Mouse (Mus musculus): ENCODE results near the gene Ppp1r16b. TPM values are rescaled to one million over a fixed set of nuclear protein-coding genes. Genes with fewer than 3 reads are reported as not detected.

Gene Ppp1r16b
- total and polyA plus RNA-seq, 3 experiments = under 0.01 to 0.67 TPM; not detected in 1

DNA sequence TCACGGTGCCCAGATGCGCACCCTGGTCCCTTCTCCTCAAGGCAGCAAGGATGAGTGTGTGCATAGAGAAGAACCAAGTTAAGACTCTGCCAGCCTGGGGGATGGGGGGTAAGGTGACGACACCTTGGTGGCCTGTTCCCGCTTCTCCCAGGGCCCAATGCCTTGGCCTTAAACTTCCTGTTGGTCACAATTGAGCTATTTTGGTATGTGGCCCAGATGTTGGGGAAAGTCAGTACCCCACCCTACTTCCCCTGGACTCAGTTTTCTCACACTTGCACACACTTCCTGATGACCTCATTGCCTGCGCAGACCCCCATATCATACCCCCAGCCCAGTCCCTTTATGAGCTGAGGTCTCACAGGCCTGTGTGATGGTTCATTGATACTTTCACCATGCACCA lies 23.9 kb downstream of the Ppp1r16b start:
- no peak for DNase-seq (ENCODE audit: low read depth, low spot score)
- Histone ChIP-seq H3K4me1 (ENCODE audit: control insufficient read depth in 1 of 2, insufficient read depth in 2 of 2, low read length in 2 of 2) (no peaks in the 10 kb centered on the region), H3K9ac (ENCODE audit: control insufficient read depth, low read depth, low read length, poor library complexity, severe bottlenecking) (no peak overlapping the region), H3K36me3 (ENCODE audit: control insufficient read depth in 1 of 2, insufficient read depth in 2 of 2, low read length in 2 of 2) (no peaks in the 10 kb centered on the region), H3K27ac (ENCODE audit: control insufficient read depth, low read depth, low read length) (no peak overlapping the region), H3K4me3 (ENCODE audit: control insufficient read depth in 1 of 2, insufficient read depth in 1 of 2, low read depth in 2 of 2, low read length in 2 of 2) (no peak overlapping the region), H3K9me3 (replicated peaks; ENCODE audit: insufficient read depth, low read length) (no peaks in the 10 kb centered on the region), H3K27me3 (ENCODE audit: control insufficient read depth in 1 of 2, insufficient read depth in 2 of 2, low read length in 2 of 2) (peaks cover 0 to 8% of the 10 kb centered on the region in 2 experiments), H3K79me2 (ENCODE audit: control insufficient read depth, insufficient read depth, low read length, poor library complexity) (no peaks in the 10 kb centered on the region)
- no peak for TF ChIP-seq TAL1 (IDR thresholded peaks at IDR 0.05; ENCODE audit: low read length)
- TF ChIP-seq BHLHE40 (IDR thresholded peaks at IDR 0.05; ENCODE audit: borderline replicate concordance, low read depth, low read length) = no peak
- no peak for TF ChIP-seq USF2 (IDR thresholded peaks at IDR 0.05; ENCODE audit: borderline replicate concordance in 1 of 2, insufficient read depth in 1 of 2, low read depth in 1 of 2, low read length in 2 of 2)
- TF ChIP-seq TBP (IDR thresholded peaks at IDR 0.05; ENCODE audit: low read depth, low read length) = no peak
- no peak for TF ChIP-seq MAFK (IDR thresholded peaks at IDR 0.05; ENCODE audit: borderline replicate concordance, low read depth, low read length)
- TF ChIP-seq ZNF384 (IDR thresholded peaks at IDR 0.05; ENCODE audit: low read depth, low read length) = no peak
- no peak for TF ChIP-seq EP300 (IDR thresholded peaks at IDR 0.05; ENCODE audit: low read depth in 1 of 2, low read length in 2 of 2)
- TF ChIP-seq RCOR1 (IDR thresholded peaks at IDR 0.05; ENCODE audit: low read depth, low read length) = no peak
- no peak for TF ChIP-seq ZKSCAN1 (IDR thresholded peaks at IDR 0.05; ENCODE audit: low read depth, low read length)
- TF ChIP-seq GATA1 (IDR thresholded peaks at IDR 0.05; ENCODE audit: low read depth, low read length) = no peak
- no peak for TF ChIP-seq JUND (IDR thresholded peaks at IDR 0.05; ENCODE audit: low read depth, low read length)
- TF ChIP-seq E2F4 (IDR thresholded peaks at IDR 0.05; ENCODE audit: borderline replicate concordance, low read depth, low read length) = no peak
- TF ChIP-seq ETS1 (IDR thresholded peaks at IDR 0.05; ENCODE audit: low read depth, low read length) = no peak
- TF ChIP-seq NRF1 (IDR thresholded peaks at IDR 0.05; ENCODE audit: insufficient read depth, low read depth, low read length, poor library complexity, severe bottlenecking) = no peak
- no peak for TF ChIP-seq GABPA (IDR thresholded peaks at IDR 0.05; ENCODE audit: low read depth, low read length)
- TF ChIP-seq POLR2A (IDR thresholded peaks at IDR 0.05; ENCODE audit: control insufficient read depth in 1 of 2, insufficient read depth in 1 of 2, low read depth in 1 of 2, low read length in 2 of 2, poor library complexity in 1 of 2) = no peak
- TF ChIP-seq RAD21 (IDR thresholded peaks at IDR 0.05; ENCODE audit: low read depth, low read length) = no peak

DNA sequence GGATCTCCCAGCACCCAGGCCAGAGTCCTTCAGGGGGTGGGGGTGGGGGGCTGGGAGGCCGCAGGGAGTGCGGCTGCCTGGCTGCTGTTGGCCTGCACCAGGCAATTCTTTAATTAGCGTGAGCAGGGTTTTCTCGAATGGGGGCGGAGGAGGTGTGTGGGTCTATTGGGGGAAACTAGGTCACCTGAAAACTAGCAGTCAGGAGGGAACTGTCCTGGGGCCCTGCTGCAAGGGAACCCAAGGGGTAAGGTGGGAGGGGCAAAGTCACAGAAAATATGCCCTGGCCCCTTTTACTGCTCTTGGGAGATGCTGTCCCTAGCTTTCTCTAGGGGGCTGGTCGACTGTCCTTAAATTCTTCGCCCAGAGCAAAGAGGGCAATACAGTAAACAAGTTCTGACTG lies 24.4 kb downstream of the Ppp1r16b start:
- H3K9ac ChIP-seq (ENCODE audit: control insufficient read depth, low read depth, low read length, poor library complexity, severe bottlenecking) = no peak overlapping the region
- no peaks in the 10 kb centered on the region for H3K4me1 ChIP-seq (ENCODE audit: control insufficient read depth in 1 of 2, insufficient read depth in 2 of 2, low read length in 2 of 2)
- H3K79me2 ChIP-seq (ENCODE audit: control insufficient read depth, insufficient read depth, low read length, poor library complexity) = no peaks in the 10 kb centered on the region
- no peak for DNase-seq (ENCODE audit: low read depth, low spot score)
- H3K9me3 ChIP-seq (replicated peaks; ENCODE audit: insufficient read depth, low read length) = no peaks in the 10 kb centered on the region
- TF ChIP-seq ZMIZ1 (IDR thresholded peaks at IDR 0.05; ENCODE audit: low read depth, low read length) (no peak), ETS1 (IDR thresholded peaks at IDR 0.05; ENCODE audit: low read depth, low read length) (no peak), NELFE (IDR thresholded peaks at IDR 0.05; ENCODE audit: low read depth, low read length) (no peak), USF2 (IDR thresholded peaks at IDR 0.05; ENCODE audit: borderline replicate concordance in 1 of 2, insufficient read depth in 1 of 2, low read depth in 1 of 2, low read length in 2 of 2) (no peak), SIN3A (IDR thresholded peaks at IDR 0.05; ENCODE audit: low read length) (no peak), UBTF (IDR thresholded peaks at IDR 0.05; ENCODE audit: borderline replicate concordance, insufficient read depth, low read depth, low read length) (no peak), CHD1 (IDR thresholded peaks at IDR 0.05; ENCODE audit: low read depth, low read length) (no peak), ZKSCAN1 (IDR thresholded peaks at IDR 0.05; ENCODE audit: low read depth, low read length) (no peak), MAZ (IDR thresholded peaks at IDR 0.05; ENCODE audit: low read depth, low read length) (no peak), TBP (IDR thresholded peaks at IDR 0.05; ENCODE audit: low read depth, low read length) (no peak), NRF1 (IDR thresholded peaks at IDR 0.05; ENCODE audit: insufficient read depth, low read depth, low read length, poor library complexity, severe bottlenecking) (no peak), MXI1 (IDR thresholded peaks at IDR 0.05; ENCODE audit: low read depth, low read length) (no peak), EP300 (IDR thresholded peaks at IDR 0.05; ENCODE audit: low read depth in 1 of 2, low read length in 2 of 2) (no peak), USF1 (IDR thresholded peaks at IDR 0.05; ENCODE audit: low read depth, low read length) (no peak), MEF2A (IDR thresholded peaks at IDR 0.05; ENCODE audit: extremely low read depth, insufficient replicate concordance, low read depth, low read length, poor library complexity, severe bottlenecking) (no peak), ELF1 (IDR thresholded peaks at IDR 0.05; ENCODE audit: low read depth, low read length) (no peak)
- H3K4me3 ChIP-seq (ENCODE audit: control insufficient read depth in 1 of 2, insufficient read depth in 1 of 2, low read depth in 2 of 2, low read length in 2 of 2) = no peak overlapping the region
- H3K27me3 ChIP-seq (ENCODE audit: control insufficient read depth in 1 of 2, insufficient read depth in 2 of 2, low read length in 2 of 2) = peaks cover 0 to 10% of the 10 kb centered on the region in 2 experiments
- H3K27ac ChIP-seq (ENCODE audit: control insufficient read depth, low read depth, low read length) = no peak overlapping the region
- no peaks in the 10 kb centered on the region for H3K36me3 ChIP-seq (ENCODE audit: control insufficient read depth in 1 of 2, insufficient read depth in 2 of 2, low read length in 2 of 2)
